Mouse (Mus musculus): ENCODE results near the gene Mipep. TPM values are rescaled to one million over a fixed set of nuclear protein-coding genes. Genes with fewer than 3 reads are reported as not detected.
A peak's percentile ranks its signal among the peaks of the same experiment; 100 is the strongest.

Gene Mipep
- polyA plus RNA-seq, 1 experiment from 2014 or later, result 21.5 TPM

DNA sequence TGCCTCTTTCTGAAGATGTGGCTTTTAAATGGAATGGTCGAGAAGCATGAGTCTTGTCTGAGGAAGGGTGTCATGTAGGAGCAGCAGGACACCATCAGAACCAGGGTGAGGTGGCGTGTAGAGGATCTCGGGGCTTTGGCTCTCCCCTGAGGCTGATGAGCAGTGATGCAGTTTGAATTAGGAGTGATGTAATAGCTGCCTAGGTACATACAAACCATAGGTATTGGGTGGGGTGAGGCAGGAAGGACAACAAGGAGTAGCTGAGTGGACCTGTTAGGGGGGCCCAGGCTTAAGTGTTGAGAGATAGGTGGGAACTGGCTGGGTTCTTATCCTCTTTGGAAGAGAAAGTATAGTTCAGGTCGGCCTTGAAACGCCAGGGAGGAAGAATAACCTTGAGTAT lies 43.9 kb upstream of the Mipep start:
- peak overlapping the region; percentile 85 for H3K27ac ChIP-seq (ENCODE audit: low read length)
- no peak for ATAC-seq (ENCODE audit: low read depth)
- no peaks in the 10 kb centered on the region for H3K36me3 ChIP-seq (ENCODE audit: control insufficient read depth, insufficient read depth, low read length)
- no peak overlapping the region for H3K4me2 ChIP-seq (ENCODE audit: low read depth, low read length)
- no peak overlapping the region for H3K4me3 ChIP-seq (ENCODE audit: low read length)
- WGBS, result 72% methylated on average over 5 of the region's 5 CpGs
- no peaks in the 10 kb centered on the region for H3K9me3 ChIP-seq (ENCODE audit: control insufficient read depth, low read length)
- H3K4me1 ChIP-seq (replicated peaks; ENCODE audit: control insufficient read depth, insufficient read depth, low read length), result peaks cover 65% of the 10 kb centered on the region
- H3K27me3 ChIP-seq (ENCODE audit: control insufficient read depth, insufficient read depth, low read depth, low read length), result no peaks in the 10 kb centered on the region
- no peak overlapping the region for H3K9ac ChIP-seq (ENCODE audit: low read length)

- peak overlapping the region; percentile 85 for H3K27ac ChIP-seq (ENCODE audit: low read length)
- no peak for ATAC-seq (ENCODE audit: low read depth)
- no peaks in the 10 kb centered on the region for H3K27me3 ChIP-seq (ENCODE audit: control insufficient read depth, insufficient read depth, low read depth, low read length)
- H3K4me2 ChIP-seq (ENCODE audit: low read depth, low read length), result no peak overlapping the region
- H3K36me3 ChIP-seq (ENCODE audit: control insufficient read depth, insufficient read depth, low read length), result no peaks in the 10 kb centered on the region
- no peak overlapping the region for H3K4me3 ChIP-seq (ENCODE audit: low read length)
- WGBS, result 55% methylated on average over 8 of the region's 8 CpGs
- H3K9ac ChIP-seq (ENCODE audit: low read length), result no peak overlapping the region
- H3K4me1 ChIP-seq (replicated peaks; ENCODE audit: control insufficient read depth, insufficient read depth, low read length), result peaks cover 61% of the 10 kb centered on the region
- no peaks in the 10 kb centered on the region for H3K9me3 ChIP-seq (ENCODE audit: control insufficient read depth, low read length)
Measured at GRCm38 (mm10) chr14:60741033-60741432, 43.3 kb upstream of the Mipep start.

DNA sequence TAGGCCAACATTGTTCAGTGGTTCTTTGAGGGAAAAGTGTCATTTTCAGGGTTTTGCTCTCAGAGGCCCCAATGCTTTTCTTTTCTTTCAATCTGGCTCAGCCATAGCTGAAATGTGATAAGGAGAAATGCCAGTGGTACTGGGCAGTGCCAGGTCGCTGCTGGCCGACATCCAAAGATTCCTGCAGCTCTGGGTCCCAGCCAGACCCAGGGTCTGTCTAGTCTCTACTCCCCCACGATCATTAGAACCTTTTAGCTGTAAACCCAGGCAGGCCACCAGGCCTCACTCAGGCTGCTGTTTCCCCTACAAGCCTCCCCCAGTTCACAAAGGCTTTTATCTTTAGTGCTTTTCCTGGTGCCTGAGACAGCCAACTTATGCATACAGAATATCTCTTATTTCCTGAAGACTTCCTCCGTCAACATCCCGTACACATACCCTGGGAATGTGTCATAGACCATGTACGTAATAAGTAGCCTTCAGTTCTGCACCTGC lies 42.8 kb upstream of the Mipep start:
- H3K27me3 ChIP-seq (ENCODE audit: control insufficient read depth, insufficient read depth, low read depth, low read length), result no peaks in the 10 kb centered on the region
- ATAC-seq (ENCODE audit: low read depth), result peak; percentile 53
- no peak overlapping the region for H3K4me2 ChIP-seq (ENCODE audit: low read depth, low read length)
- H3K36me3 ChIP-seq (ENCODE audit: control insufficient read depth, insufficient read depth, low read length), result peaks cover 3% of the 10 kb centered on the region; the same call in 1 of the 2 replicates
- no peaks in the 10 kb centered on the region for H3K9me3 ChIP-seq (ENCODE audit: control insufficient read depth, low read length)
- H3K9ac ChIP-seq (ENCODE audit: low read length), result 0 out of 2 replicates have a peak overlapping the region, but pooled peaks have one; percentile 26
- peak overlapping the region; percentile 85 for H3K27ac ChIP-seq (ENCODE audit: low read length)
- peaks cover 56% of the 10 kb centered on the region for H3K4me1 ChIP-seq (replicated peaks; ENCODE audit: control insufficient read depth, insufficient read depth, low read length)
- WGBS, result 33% methylated on average over 6 of the region's 6 CpGs
- no peak overlapping the region for H3K4me3 ChIP-seq (ENCODE audit: low read length)

DNA sequence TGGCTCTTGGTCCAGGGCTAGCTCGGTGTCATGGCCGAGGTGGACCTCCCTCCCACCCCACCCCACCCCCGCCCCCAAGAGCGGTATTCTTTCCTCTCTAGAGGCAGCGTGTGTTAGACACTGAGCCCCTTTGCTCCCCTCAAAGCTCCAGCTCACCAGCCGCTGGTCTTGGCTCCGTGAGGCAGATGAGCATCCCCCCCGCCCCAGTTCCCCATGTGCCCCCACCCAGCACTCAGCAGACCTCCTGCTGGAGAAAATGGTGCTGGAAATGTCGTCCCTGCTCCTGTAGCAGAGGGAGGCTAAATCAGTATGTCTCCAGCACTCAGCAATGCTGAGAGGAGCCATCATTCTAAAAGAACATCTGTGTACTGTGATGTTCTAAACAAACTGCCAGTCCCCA lies 40.7 kb upstream of the Mipep start:
- peaks cover 5% of the 10 kb centered on the region; the same call in 1 of the 2 replicates for H3K36me3 ChIP-seq (ENCODE audit: control insufficient read depth, insufficient read depth, low read length)
- WGBS, result 60% methylated on average over 9 of the region's 9 CpGs
- ATAC-seq (ENCODE audit: low read depth), result no peak
- H3K27me3 ChIP-seq (ENCODE audit: control insufficient read depth, insufficient read depth, low read depth, low read length), result no peaks in the 10 kb centered on the region
- no peak overlapping the region for H3K27ac ChIP-seq (ENCODE audit: low read length)
- no peak overlapping the region for H3K4me3 ChIP-seq (ENCODE audit: low read length)
- no peak overlapping the region for H3K4me2 ChIP-seq (ENCODE audit: low read depth, low read length)
- H3K4me1 ChIP-seq (replicated peaks; ENCODE audit: control insufficient read depth, insufficient read depth, low read length), result peaks cover 41% of the 10 kb centered on the region
- H3K9me3 ChIP-seq (ENCODE audit: control insufficient read depth, low read length), result no peaks in the 10 kb centered on the region
- H3K9ac ChIP-seq (ENCODE audit: low read length), result no peak overlapping the region

- WGBS, result 35% methylated on average over 6 of the region's 6 CpGs
- peaks cover 31% of the 10 kb centered on the region for H3K4me1 ChIP-seq (replicated peaks; ENCODE audit: control insufficient read depth, insufficient read depth, low read length)
- no peaks in the 10 kb centered on the region for H3K9me3 ChIP-seq (ENCODE audit: control insufficient read depth, low read length)
- no peak overlapping the region for H3K4me2 ChIP-seq (ENCODE audit: low read depth, low read length)
- H3K27me3 ChIP-seq (ENCODE audit: control insufficient read depth, insufficient read depth, low read depth, low read length), result no peaks in the 10 kb centered on the region
- no peak overlapping the region for H3K9ac ChIP-seq (ENCODE audit: low read length)
- peak overlapping the region; percentile 27 for H3K27ac ChIP-seq (ENCODE audit: low read length)
- peak; percentile 65 for ATAC-seq (ENCODE audit: low read depth)
- H3K4me3 ChIP-seq (ENCODE audit: low read length), result no peak overlapping the region
- H3K36me3 ChIP-seq (ENCODE audit: control insufficient read depth, insufficient read depth, low read length), result peaks cover 5% of the 10 kb centered on the region; the same call in 1 of the 2 replicates
Measured at GRCm38 (mm10) chr14:60745201-60745600, 39.2 kb upstream of the Mipep start.

DNA sequence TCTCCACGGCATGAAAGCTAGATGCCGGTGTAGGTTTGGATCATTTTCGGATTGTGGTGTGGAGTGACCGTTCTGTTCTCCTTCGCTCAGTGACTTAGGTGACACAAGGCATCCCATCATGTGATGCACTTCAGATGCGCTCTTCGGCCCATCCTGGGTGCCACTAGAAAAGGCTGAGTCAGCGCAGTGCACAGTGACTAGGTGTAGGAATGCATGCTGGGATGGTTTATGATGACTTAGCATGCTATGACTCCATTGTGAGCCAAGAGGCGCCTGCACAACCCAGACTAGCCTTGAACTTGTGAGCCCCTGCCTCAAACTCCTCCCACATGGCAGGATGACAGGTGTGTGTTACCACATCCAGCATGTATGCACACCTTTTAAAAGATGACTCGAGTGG lies 38.2 kb upstream of the Mipep start:
- H3K27me3 ChIP-seq (ENCODE audit: control insufficient read depth, insufficient read depth, low read depth, low read length), result no peaks in the 10 kb centered on the region
- H3K36me3 ChIP-seq (ENCODE audit: control insufficient read depth, insufficient read depth, low read length), result peaks cover 5% of the 10 kb centered on the region; the same call in 1 of the 2 replicates
- no peak overlapping the region for H3K9ac ChIP-seq (ENCODE audit: low read length)
- H3K9me3 ChIP-seq (ENCODE audit: control insufficient read depth, low read length), result no peaks in the 10 kb centered on the region
- WGBS, result 92% methylated on average over 10 of the region's 10 CpGs
- H3K27ac ChIP-seq (ENCODE audit: low read length), result no peak overlapping the region
- peaks cover 22% of the 10 kb centered on the region for H3K4me1 ChIP-seq (replicated peaks; ENCODE audit: control insufficient read depth, insufficient read depth, low read length)
- H3K4me2 ChIP-seq (ENCODE audit: low read depth, low read length), result no peak overlapping the region
- no peak overlapping the region for H3K4me3 ChIP-seq (ENCODE audit: low read length)
- no peak for ATAC-seq (ENCODE audit: low read depth)

DNA sequence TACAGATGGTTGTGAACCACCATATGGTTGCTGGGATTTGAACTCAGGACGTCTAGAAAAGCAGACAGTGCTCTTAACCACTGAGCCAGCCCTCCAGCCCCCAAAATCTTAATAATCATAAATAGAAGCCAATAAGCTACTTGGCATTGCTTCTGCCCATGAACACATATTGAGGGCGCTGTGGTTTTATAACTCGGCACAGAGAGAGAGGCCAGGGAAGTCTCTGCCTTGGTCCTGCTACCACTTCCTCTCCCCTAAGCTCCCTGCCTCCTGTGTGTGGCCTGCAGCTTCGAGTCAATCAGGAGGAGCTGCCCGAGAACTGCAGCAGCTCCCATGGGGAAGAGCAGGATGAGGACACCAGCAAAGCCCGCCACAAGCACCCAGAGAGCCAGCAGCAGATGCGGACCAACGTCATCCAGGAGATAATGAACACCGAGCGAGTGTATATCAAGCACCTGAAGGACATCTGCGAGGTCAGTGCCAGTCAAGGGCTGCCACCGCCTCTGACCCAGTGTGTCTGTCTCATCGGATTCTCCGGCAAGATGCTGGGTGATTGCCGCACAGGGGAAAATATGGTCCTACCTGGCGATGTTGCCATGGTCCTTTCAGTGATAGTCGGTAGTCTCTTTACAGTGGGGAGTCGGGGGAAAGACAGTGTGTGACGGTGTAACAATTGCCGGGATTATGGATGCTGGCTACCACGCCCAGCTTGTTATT lies 37.1 kb upstream of the Mipep start:
- Histone ChIP-seq H3K9ac (ENCODE audit: low read length) (no peak overlapping the region), H3K27ac (ENCODE audit: low read length) (no peak overlapping the region), H3K27me3 (ENCODE audit: control insufficient read depth, insufficient read depth, low read depth, low read length) (no peaks in the 10 kb centered on the region), H3K4me2 (ENCODE audit: low read depth, low read length) (no peak overlapping the region), H3K4me1 (replicated peaks; ENCODE audit: control insufficient read depth, insufficient read depth, low read length) (peaks cover 11% of the 10 kb centered on the region), H3K4me3 (ENCODE audit: low read length) (no peak overlapping the region), H3K36me3 (ENCODE audit: control insufficient read depth, insufficient read depth, low read length) (peaks cover 5% of the 10 kb centered on the region; the same call in 1 of the 2 replicates), H3K9me3 (ENCODE audit: control insufficient read depth, low read length) (no peaks in the 10 kb centered on the region)
- ATAC-seq (ENCODE audit: low read depth), result no peak
- 87% methylated on average over 21 of the region's 21 CpGs for WGBS

GRCm38 (mm10) chr14:60749880-60750279 lies 34.5 kb upstream of the Mipep start:
- no peak overlapping the region for H3K27ac ChIP-seq (ENCODE audit: low read length)
- H3K27me3 ChIP-seq (ENCODE audit: control insufficient read depth, insufficient read depth, low read depth, low read length), result no peaks in the 10 kb centered on the region
- H3K36me3 ChIP-seq (ENCODE audit: control insufficient read depth, insufficient read depth, low read length), result peaks cover 8% of the 10 kb centered on the region; the same call in 1 of the 2 replicates
- H3K9me3 ChIP-seq (ENCODE audit: control insufficient read depth, low read length), result no peaks in the 10 kb centered on the region
- no peak overlapping the region for H3K4me2 ChIP-seq (ENCODE audit: low read depth, low read length)
- no peak overlapping the region for H3K4me3 ChIP-seq (ENCODE audit: low read length)
- peaks cover 1% of the 10 kb centered on the region for H3K4me1 ChIP-seq (replicated peaks; ENCODE audit: control insufficient read depth, insufficient read depth, low read length)
- 64% methylated on average over 12 of the region's 12 CpGs for WGBS
- ATAC-seq (ENCODE audit: low read depth), result no peak
- no peak overlapping the region for H3K9ac ChIP-seq (ENCODE audit: low read length)

- Histone ChIP-seq H3K4me3 (ENCODE audit: low read length) (no peak overlapping the region), H3K4me2 (ENCODE audit: low read depth, low read length) (no peak overlapping the region), H3K36me3 (ENCODE audit: control insufficient read depth, insufficient read depth, low read length) (0 out of 2 replicates have a peak, but pooled peaks cover 6% of the 10 kb centered on the region), H3K4me1 (replicated peaks; ENCODE audit: control insufficient read depth, insufficient read depth, low read length) (no peaks in the 10 kb centered on the region; the same call in 1 of the 2 replicates), H3K9me3 (ENCODE audit: control insufficient read depth, low read length) (no peaks in the 10 kb centered on the region), H3K27me3 (ENCODE audit: control insufficient read depth, insufficient read depth, low read depth, low read length) (no peaks in the 10 kb centered on the region), H3K27ac (ENCODE audit: low read length) (no peak overlapping the region), H3K9ac (ENCODE audit: low read length) (no peak overlapping the region)
- ATAC-seq (ENCODE audit: low read depth), result no peak
- 82% methylated on average over 16 of the region's 16 CpGs for WGBS
Measured at GRCm38 (mm10) chr14:60751581-60751980, 32.8 kb upstream of the Mipep start.
